Mouse (Mus musculus): ENCODE data around the gene Gadd45a.

DNA sequence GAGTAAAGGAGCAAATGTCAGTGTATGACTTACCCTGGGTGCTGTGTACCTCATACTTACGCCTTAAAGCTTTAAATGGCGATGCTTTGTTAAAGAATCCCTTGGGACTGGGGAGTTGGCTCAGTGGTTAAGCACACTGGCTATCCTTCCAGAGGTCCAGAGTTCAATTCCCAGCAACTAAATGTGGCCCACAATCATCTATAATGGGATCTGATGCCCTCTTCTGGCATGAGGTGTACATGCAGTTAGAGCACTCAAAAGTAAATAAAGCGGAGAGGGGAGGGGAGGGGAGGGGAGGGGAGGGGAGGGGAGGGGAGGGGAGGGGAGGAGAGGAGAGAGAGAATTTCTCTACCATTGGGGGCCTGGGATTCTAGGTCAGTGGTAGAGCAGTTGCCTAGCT, 1.7 kb upstream of the Gadd45a start:
- no peak for TF ChIP-seq POLR2A (IDR thresholded peaks at IDR 0.05; ENCODE audit: borderline replicate concordance, extremely low read depth, low read depth, low read length)
- no peak for TF ChIP-seq CTCF (IDR thresholded peaks at IDR 0.05; ENCODE audit: insufficient read depth, low read length)

Measured in lung, adult 2 months (tissue).